ENCODE assay signal across 8 mouse cellular contexts in the genomic region with DNA sequence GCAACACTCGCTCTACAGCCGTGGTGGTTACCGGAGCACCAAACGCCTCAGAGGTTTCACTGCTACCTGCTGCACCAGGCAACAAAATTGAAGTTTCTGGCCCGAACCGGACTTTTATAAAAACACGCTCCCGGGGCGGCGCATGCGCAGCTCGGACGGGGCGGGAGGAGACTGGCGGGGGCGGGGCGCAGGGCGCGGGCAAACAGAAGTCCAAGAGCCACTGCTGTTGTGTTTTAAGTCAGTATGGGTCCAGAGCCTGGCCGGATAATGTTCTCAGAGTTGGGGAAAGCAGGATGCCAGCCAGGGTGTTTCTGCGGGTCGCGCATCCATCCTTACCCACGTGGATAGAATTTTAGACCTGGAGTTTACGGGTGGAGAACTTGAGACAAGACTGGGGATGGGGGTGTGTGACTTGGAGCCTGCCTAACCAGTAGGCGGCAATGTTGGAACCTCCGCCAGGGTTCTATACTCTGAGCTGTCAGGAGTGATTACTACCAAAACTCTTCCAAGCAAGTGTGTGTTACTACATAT. TPM values are rescaled to one million over a fixed set of nuclear protein-coding genes. Genes with fewer than 3 reads are reported as not detected.
DNase-seq lines count a peak whose midpoint lies in the region; ATAC-seq and TF ChIP-seq lines count a peak whose summit lies in the region.

TSS of gene Cxcr4 (minus strand) at position 83 of the 531 bp plus-strand sequence.

- TF ChIP-seq CTCF in cortical plate, adult 2 months (IDR thresholded peaks at IDR 0.05; ENCODE audit: extremely low read depth, insufficient read depth, low read length) = peak; percentile 37; the same call in 1 of the 2 replicates
- peak; percentile 71 for TF ChIP-seq CTCF in hindbrain, postnatal 0 days (IDR thresholded peaks at IDR 0.05; ENCODE audit: low read depth)

- peak; percentile 80 for ATAC-seq in hindbrain, postnatal 0 days

- intact Hi-C loops in left cerebral cortex, postnatal 10 days (cut with DNase I) = loop anchor here (5.0 kb wide), 1 partner anchor 235 kb away; no protein-coding TSS in a partner anchor

- TF ChIP-seq POLR2A in cortical plate, adult 2 months (IDR thresholded peaks at IDR 0.05; ENCODE audit: extremely low read depth, insufficient read depth, low read length) = peak; percentile 26; the same call in 1 of the 2 replicates

- H3K9ac ChIP-seq in hindbrain, postnatal 0 days (replicated peaks; ENCODE audit: low read length) = peak within 1 kb of the TSS; percentile 69

- no peaks in the 10 kb centered on the region for H3K36me3 ChIP-seq in hindbrain, postnatal 0 days (ENCODE audit: insufficient read depth, low read length)
- H3K36me3 ChIP-seq in megakaryocyte, embryonic 14.5 days (replicated peaks; ENCODE audit: low read length) = peaks cover 23% of the 10 kb centered on the region

- DNase-seq in Muller cell, postnatal 12 days (ENCODE audit: inconsistent ontology term) = peak; percentile 91
- DNase-seq in gastrocnemius, postnatal 10 days = peak; percentile 84
- DNase-seq in hindbrain, postnatal 0 days (ENCODE audit: low spot score) = peak; percentile 84
- peak; percentile 42 to 78 for DNase-seq in left cerebral cortex, postnatal 10 days (ENCODE audit: extremely low spot score in 1 of 2, low spot score in 2 of 2)
- DNase-seq in right cerebral cortex, adult 2 months (ENCODE audit: low spot score in 2 of 2) = peak; percentile 55 to 59
- peak; percentile 68 for DNase-seq in urinary bladder, postnatal 25 days (ENCODE audit: low spot score)

- peak within 1 kb of the TSS; percentile 44 for H3K4me3 ChIP-seq in cortical plate, adult 2 months (ENCODE audit: insufficient read depth, low read length)
- H3K4me3 ChIP-seq in hindbrain, postnatal 0 days (ENCODE audit: low read length) = peak within 1 kb of the TSS; percentile 67
- H3K4me3 ChIP-seq in megakaryocyte, embryonic 14.5 days (replicated peaks) = peak within 1 kb of the TSS; percentile 93

- no peak within 1 kb of the TSS for H3K27ac ChIP-seq in cortical plate, adult 2 months (ENCODE audit: insufficient read depth, low read length)
- H3K27ac ChIP-seq in hindbrain, postnatal 0 days = peak within 1 kb of the TSS; percentile 76

- peaks cover 1% of the 10 kb centered on the region; the same call in 1 of the 2 replicates for H3K4me1 ChIP-seq in cortical plate, adult 2 months (ENCODE audit: control insufficient read depth, insufficient read depth, low read length)
- H3K4me1 ChIP-seq in hindbrain, postnatal 0 days (ENCODE audit: insufficient read depth, low read length) = peaks cover 18% of the 10 kb centered on the region; the same call in 1 of the 2 replicates
- peaks cover 41% of the 10 kb centered on the region for H3K4me1 ChIP-seq in megakaryocyte, embryonic 14.5 days

- H3K27me3 ChIP-seq in hindbrain, postnatal 0 days (ENCODE audit: insufficient read depth, low read length) = no peaks in the 10 kb centered on the region
- peaks cover 3% of the 10 kb centered on the region for H3K27me3 ChIP-seq in megakaryocyte, embryonic 14.5 days (replicated peaks)

- no peaks in the 10 kb centered on the region for H3K9me3 ChIP-seq in hindbrain, postnatal 0 days (ENCODE audit: low read length)
- no peaks in the 10 kb centered on the region for H3K9me3 ChIP-seq in megakaryocyte, embryonic 14.5 days

- H3K4me2 ChIP-seq in hindbrain, postnatal 0 days (ENCODE audit: low read depth, low read length) = peak within 1 kb of the TSS; percentile 93

- WGBS in hindbrain, postnatal 0 days = 1% methylated on average over 27 of the region's 27 CpGs

RNA-seq across cellular contexts. Expression of gene Cxcr4, which starts in this region (rescaled TPM):
- 3.0 and 3.2 TPM in 2 replicates for polyA plus RNA-seq in cortical plate, adult 2 months (2012; rRNA removed)
- 10 to 100 TPM; 17.9 to 23.7 TPM for total RNA-seq in gastrocnemius, postnatal 10 days (2021)
- 76.1 and 95.8 TPM in 2 replicates for total RNA-seq in hindbrain, postnatal 0 days (2014; rRNA removed)
- 5.1 and 5.2 TPM in 2 replicates for polyA plus RNA-seq in hindbrain, postnatal 0 days (2015; fragmentation: Nextera tagmentation; extraction: Ambion mirVana)
- total RNA-seq in left cerebral cortex, postnatal 10 days (2021) = 1 to 10 TPM; 7.2 to 10.0 TPM
- polyA plus RNA-seq in megakaryocyte, embryonic 14.5 days (2012; ENCODE audit: insufficient read depth, low replicate concordance) = 1.4 TPM in 1 of 2 replicates, not detected in the other
